Mouse (Mus musculus) midbrain, postnatal 0 days (tissue): ENCODE results near the gene Hap1. TPM values are rescaled to one million over a fixed set of nuclear protein-coding genes. Genes with fewer than 3 reads are reported as not detected.

Experiments used
- ATAC-seq: fragments of 200-750 bp; cut with Nextera tagmentation; 2 replicates; pipeline ENCODE4 v1.8.0; 2017; ENCODE audit warnings: moderate number of reproducible peaks, mild to moderate bottlenecking, moderate TSS enrichment, moderate library complexity; ENCODE audit not compliant: low FRiP score
- DNase-seq: peaks from one replicate; pipeline ENCODE4 v3.0.0-alpha.2; 2015; ENCODE audit warnings: low spot score
- H3K27ac ChIP-seq: fragments of 300-500 bp; sonication (generic); 2 replicates; pipeline ENCODE4 v1.5.1; 2014; ENCODE audit warnings: low read depth, mild to moderate bottlenecking, low read length, mixed read lengths
- H3K27me3 ChIP-seq: fragments of 300-500 bp; sonication (generic); 2 replicates; pipeline ENCODE4 v1.6.1; 2014; ENCODE audit warnings: low read length, control low read depth, mixed read lengths; ENCODE audit not compliant: insufficient read depth
- H3K36me3 ChIP-seq: fragments of 300-500 bp; sonication (generic); 2 replicates; pipeline ENCODE4 v1.6.1; 2014; ENCODE audit warnings: low read length, control low read depth, mixed read lengths; ENCODE audit not compliant: insufficient read depth
- H3K4me1 ChIP-seq: fragments of 300-500 bp; sonication (generic); 2 replicates; pipeline ENCODE4 v1.6.1; 2014; ENCODE audit warnings: mild to moderate bottlenecking, control low read depth, antibody characterized with exemption, low read length, mixed read lengths; ENCODE audit not compliant: insufficient read depth
- H3K4me2 ChIP-seq: fragments of 300-500 bp; sonication (generic); 2 replicates; pipeline ENCODE4 v1.6.1; 2014; ENCODE audit warnings: low read depth, mild to moderate bottlenecking, low read length, mixed read lengths; ENCODE audit not compliant: poor library complexity, severe bottlenecking
- H3K4me3 ChIP-seq: fragments of 300-500 bp; sonication (generic); 2 replicates; pipeline ENCODE4 v1.5.1; 2014; ENCODE audit warnings: low read depth, mild to moderate bottlenecking, low read length, moderate library complexity
- H3K9ac ChIP-seq: fragments of 300-500 bp; sonication (generic); replicated peaks from 2 replicates; pipeline ENCODE4 v1.6.1; 2014; ENCODE audit warnings: mild to moderate bottlenecking, low read length, moderate library complexity, mixed read lengths; ENCODE audit not compliant: poor library complexity, severe bottlenecking
- H3K9me3 ChIP-seq: fragments of 300-500 bp; sonication (generic); 2 replicates; pipeline ENCODE4 v1.6.1; 2016; ENCODE audit warnings: low read length, control low read depth
- CTCF ChIP-seq: IDR thresholded peaks from 2 replicates; pipeline ENCODE4 v1.5.1; 2016; ENCODE audit warnings: antibody characterized with exemption, mild to moderate bottlenecking
- WGBS: fragments of 180-500 bp; shearing (Covaris S2); extraction: QIAGEN DNeasy Blood & Tissue Kit; methylation state at CpG from one replicate; pipeline ENCODE4 v1.1.7; 2014; 5-methylcytosine and 5-hydroxymethylcytosine counted together
- polyA plus RNA-seq: library from polyadenylated mRNA; unstranded; fragments of >200 nt; fragmentation: Nextera tagmentation; extraction: Ambion mirVana; gene quantifications from 2 replicates; pipeline ENCODE4 v1.2.1, GENCODE M21; 2015
- total RNA-seq: library from RNA; depleted of rRNA; stranded (reverse); fragments of >200 nt; gene quantifications from 2 replicates; pipeline ENCODE4 v1.2.3, GENCODE M21; 2014; rRNA removed

The Hap1 gene
- total and polyA plus RNA-seq, 2 experiments from 2014 or later, result 631 to 743 TPM

DNA sequence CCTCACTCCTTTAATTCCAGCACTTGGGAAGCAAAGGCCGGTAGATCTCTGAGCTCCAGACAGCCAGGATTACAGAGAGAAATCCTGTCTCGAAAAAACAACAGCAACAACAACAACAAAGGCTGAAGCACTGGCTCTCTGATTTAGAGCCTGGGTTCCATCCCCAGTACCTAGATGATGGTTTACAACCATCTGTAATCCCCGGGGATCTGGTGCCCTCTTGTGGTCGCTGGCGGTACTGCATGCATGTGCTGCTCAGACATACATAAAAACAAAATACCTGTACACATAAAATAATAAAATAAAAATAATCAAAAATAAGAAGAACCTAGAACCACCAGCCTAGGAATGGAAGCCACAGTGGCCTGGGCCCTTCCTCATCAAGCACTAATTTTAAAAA, 55.6 kb downstream of the Hap1 start:
- H3K9me3 ChIP-seq, result no peaks in the 10 kb centered on the region
- no peak overlapping the region for H3K4me3 ChIP-seq
- H3K27ac ChIP-seq, result no peak overlapping the region
- no peaks in the 10 kb centered on the region for H3K4me1 ChIP-seq
- peak; percentile 96 for TF ChIP-seq CTCF
- H3K4me2 ChIP-seq, result no peak overlapping the region
- H3K36me3 ChIP-seq, result no peaks in the 10 kb centered on the region
- ATAC-seq (no peak), DNase-seq (peak; percentile 59)
- WGBS, result 6% methylated on average over 5 of the region's 5 CpGs
- H3K27me3 ChIP-seq, result no peaks in the 10 kb centered on the region
- H3K9ac ChIP-seq, result no peak overlapping the region

DNA sequence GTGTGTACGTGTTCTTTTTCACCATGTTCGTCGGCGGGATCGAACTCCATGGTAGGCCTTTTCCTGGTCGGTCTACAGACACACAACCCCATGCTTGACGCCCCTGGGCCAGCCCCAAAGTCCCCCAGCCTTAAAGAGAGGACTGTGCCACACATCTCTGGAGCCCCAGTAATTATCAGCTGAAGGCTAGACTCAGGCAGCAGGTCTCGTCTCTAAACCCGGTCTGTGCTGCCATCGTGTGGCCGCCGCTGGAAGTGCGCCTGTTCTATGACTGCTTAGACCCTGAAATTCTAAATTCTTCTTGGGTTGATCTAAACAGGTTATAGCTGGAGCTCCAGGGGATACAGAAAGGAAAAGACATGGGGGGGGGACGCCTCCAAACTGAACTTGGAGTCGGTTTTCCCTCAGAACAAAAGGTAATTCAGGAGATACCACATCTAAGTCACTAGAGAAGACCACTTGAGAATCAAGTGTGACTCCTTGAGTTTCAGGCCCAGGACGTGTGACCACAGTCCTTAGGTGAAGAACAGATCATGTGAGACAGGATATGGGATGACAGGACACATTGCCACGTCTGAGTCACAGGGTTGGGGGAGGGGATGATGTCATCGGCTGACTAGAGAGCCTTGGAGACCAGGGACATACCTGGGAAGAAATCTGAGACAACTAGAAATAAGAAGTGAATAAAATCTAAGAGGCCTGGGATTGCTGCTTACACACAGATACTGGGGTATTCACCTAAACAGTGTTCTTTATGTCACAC, 57.5 kb downstream of the Hap1 start:
- peak overlapping the region; percentile 41 for H3K4me2 ChIP-seq
- H3K4me3 ChIP-seq, result no peak overlapping the region
- 0 out of 2 replicates have a peak overlapping the region, but pooled peaks have one; percentile 26 for H3K27ac ChIP-seq
- no peaks in the 10 kb centered on the region for H3K4me1 ChIP-seq
- ATAC-seq (0 out of 2 replicates have a peak, but pooled peaks have one; percentile 38), DNase-seq (peak; percentile 71)
- H3K9ac ChIP-seq, result no peak overlapping the region
- TF ChIP-seq CTCF, result peak; percentile 95
- WGBS, result 22% methylated on average over 18 of the region's 18 CpGs
- no peaks in the 10 kb centered on the region for H3K9me3 ChIP-seq
- no peaks in the 10 kb centered on the region for H3K27me3 ChIP-seq
- H3K36me3 ChIP-seq, result no peaks in the 10 kb centered on the region

DNA sequence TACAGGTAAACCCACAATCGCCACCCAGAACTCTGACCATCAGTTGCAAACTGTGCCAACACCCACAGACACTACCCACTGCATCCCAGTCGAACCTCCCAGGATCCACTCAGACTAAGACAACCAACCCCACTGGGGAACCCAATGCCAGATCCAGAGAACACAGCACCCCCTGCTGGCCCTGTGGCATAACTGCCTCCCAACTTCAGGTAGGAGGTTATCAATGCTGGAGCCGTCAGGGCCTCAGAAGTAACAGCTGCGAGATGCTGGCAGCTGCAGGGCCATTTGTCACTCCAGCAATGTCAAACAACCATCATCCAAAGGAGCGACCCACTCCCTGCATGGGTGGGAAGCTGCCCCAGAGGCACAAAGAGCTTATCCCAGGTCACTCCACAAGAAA, 58.1 kb downstream of the Hap1 start:
- Histone ChIP-seq H3K9me3 (no peaks in the 10 kb centered on the region), H3K27ac (no peak overlapping the region), H3K4me1 (no peaks in the 10 kb centered on the region), H3K36me3 (no peaks in the 10 kb centered on the region), H3K4me2 (peak overlapping the region; percentile 41), H3K9ac (no peak overlapping the region), H3K4me3 (no peak overlapping the region), H3K27me3 (no peaks in the 10 kb centered on the region)
- DNase-seq (no peak), ATAC-seq (0 out of 2 replicates have a peak, but pooled peaks have one; percentile 15)
- whole genome bisulfite sequencing, result 50% methylated on average over 5 of the region's 5 CpGs
- peak; percentile 66 for TF ChIP-seq CTCF

Other genes starting within 250 kb of the Hap1 start
- gene Krt13, start 234.6 kb downstream of the Hap1 start, total RNA-seq, result not detected in 2 replicates
- gene Krt13, start 234.6 kb downstream of the Hap1 start, polyA plus RNA-seq, result not detected in 2 replicates
- gene Krt15, start 220.2 kb downstream of the Hap1 start, total RNA-seq, result 0.33 and 6.0 TPM in 2 replicates
- gene Krt15, start 220.2 kb downstream of the Hap1 start, polyA plus RNA-seq, result 0.22 and 0.43 TPM in 2 replicates
- 1.6 and 5.4 TPM in 2 replicates for gene Krt19, start 207.5 kb downstream of the Hap1 start, total RNA-seq
- 6.5 and 8.1 TPM in 2 replicates for gene Krt19, start 207.5 kb downstream of the Hap1 start, polyA plus RNA-seq
- not detected in 2 replicates for gene Krt9, start 162.9 kb downstream of the Hap1 start, total RNA-seq
- gene Krt9, start 162.9 kb downstream of the Hap1 start, polyA plus RNA-seq, result not detected in 2 replicates
- gene Krt14, start 148.6 kb downstream of the Hap1 start, total RNA-seq, result 0.42 and 9.5 TPM in 2 replicates
- 0.54 and 0.75 TPM in 2 replicates for gene Krt14, start 148.6 kb downstream of the Hap1 start, polyA plus RNA-seq
- gene Krt16, start 107.2 kb downstream of the Hap1 start, total RNA-seq, result not detected in 2 replicates
- gene Krt16, start 107.2 kb downstream of the Hap1 start, polyA plus RNA-seq, result not detected in 2 replicates
- 0.52 and 5.5 TPM in 2 replicates for gene Krt17, start 95.1 kb downstream of the Hap1 start, total RNA-seq
- gene Krt17, start 95.1 kb downstream of the Hap1 start, polyA plus RNA-seq, result 1.2 and 1.5 TPM in 2 replicates
- 0.27 TPM in 1 of 2 replicates, not detected in the other for gene Krt42, start 86.3 kb downstream of the Hap1 start, total RNA-seq
- gene Krt42, start 86.3 kb downstream of the Hap1 start, polyA plus RNA-seq, result not detected in 2 replicates
- gene Eif1, start 36.2 kb downstream of the Hap1 start, total RNA-seq, result 84.7 and 117 TPM in 2 replicates
- gene Eif1, start 36.2 kb downstream of the Hap1 start, polyA plus RNA-seq, result 1,241 and 1,297 TPM in 2 replicates
- not detected in 2 replicates for gene Gast, start 21.7 kb downstream of the Hap1 start, total RNA-seq
- gene Gast, start 21.7 kb downstream of the Hap1 start, polyA plus RNA-seq, result 1.1 and 2.2 TPM in 2 replicates
- 133 and 156 TPM in 2 replicates for gene Jup, start 41.6 kb upstream of the Hap1 start, total RNA-seq
- gene Jup, start 41.6 kb upstream of the Hap1 start, polyA plus RNA-seq, result 69.7 and 75.5 TPM in 2 replicates
- 24.4 and 26.0 TPM in 2 replicates for gene P3h4, start 58.7 kb upstream of the Hap1 start, total RNA-seq
- 23.4 and 23.7 TPM in 2 replicates for gene P3h4, start 58.7 kb upstream of the Hap1 start, polyA plus RNA-seq
- 29.0 and 33.9 TPM in 2 replicates for gene Fkbp10, start 59.6 kb upstream of the Hap1 start, total RNA-seq
- 19.9 and 21.8 TPM in 2 replicates for gene Fkbp10, start 59.6 kb upstream of the Hap1 start, polyA plus RNA-seq
- 57.2 and 58.5 TPM in 2 replicates for gene Nt5c3b, start 85.7 kb upstream of the Hap1 start, total RNA-seq
- 111 and 113 TPM in 2 replicates for gene Nt5c3b, start 85.7 kb upstream of the Hap1 start, polyA plus RNA-seq
- 0.22 and 0.61 TPM in 2 replicates for gene Klhl10, start 85.8 kb upstream of the Hap1 start, total RNA-seq
- 0.45 and 0.65 TPM in 2 replicates for gene Klhl10, start 85.8 kb upstream of the Hap1 start, polyA plus RNA-seq
- 57.4 and 66.2 TPM in 2 replicates for gene Klhl11, start 116.6 kb upstream of the Hap1 start, total RNA-seq
- gene Klhl11, start 116.6 kb upstream of the Hap1 start, polyA plus RNA-seq, result 9.1 and 10.3 TPM in 2 replicates
- gene Acly, start 171.9 kb upstream of the Hap1 start, total RNA-seq, result 207 and 228 TPM in 2 replicates
- 116 and 120 TPM in 2 replicates for gene Acly, start 171.9 kb upstream of the Hap1 start, polyA plus RNA-seq
- 0.33 and 0.71 TPM in 2 replicates for gene Ttc25, start 189.5 kb upstream of the Hap1 start, total RNA-seq
- 0.96 and 1.4 TPM in 2 replicates for gene Ttc25, start 189.5 kb upstream of the Hap1 start, polyA plus RNA-seq
- 54.7 and 68.8 TPM in 2 replicates for gene Cnp, start 218.8 kb upstream of the Hap1 start, total RNA-seq
- gene Cnp, start 218.8 kb upstream of the Hap1 start, polyA plus RNA-seq, result 65.3 and 76.0 TPM in 2 replicates